20 mouse cellular contexts compared by ENCODE assay signal in genomic region chr3:96772949-96773348, GRCm38 (mm10). TPM values are rescaled to one million over a fixed set of nuclear protein-coding genes. Genes with fewer than 3 reads are reported as not detected.
DNase-seq lines count a peak whose midpoint lies in the region; ATAC-seq and TF ChIP-seq lines count a peak whose summit lies in the region.
"Had no signal": no experiment of that assay in that cellular context is flagged by ENCODE, and none has a peak within 500 bp of the region (broad histone marks: within the 10 kb centered on the region; RNA-seq: fewer than 3 reads in every experiment).

No protein-coding gene starts in this region.

- WGBS in intestine, postnatal 0 days: 30% methylated on average over 1 of the region's 1 CpGs
- 34% methylated on average over 1 of the region's 1 CpGs for WGBS in intestine, embryonic 15.5 days

- TF ChIP-seq CTCF in intestine, postnatal 0 days (IDR thresholded peaks at IDR 0.05; ENCODE audit: low read depth): peak; percentile 50

- H3K9me3 ChIP-seq in intestine, postnatal 0 days (ENCODE audit: control insufficient read depth): no peaks in the 10 kb centered on the region
- no peaks in the 10 kb centered on the region for H3K9me3 ChIP-seq in intestine, embryonic 15.5 days
- H3K9me3 ChIP-seq: embryonic facial prominence, embryonic 12.5 days; forebrain, embryonic 10.5 days; hindbrain, embryonic 15.5 days; limb, embryonic 12.5 days; neural tube, embryonic 15.5 days had no signal

- DNase-seq in adrenal gland, postnatal 14 days: peak; percentile 32
- no peak for DNase-seq in adrenal gland, postnatal 25 days
- peak; percentile 22 for DNase-seq in brain, adult 2 months (ENCODE audit: low read depth, low spot score)
- DNase-seq in right cerebral cortex, postnatal 4 days: no peak
- DNase-seq: B cell, adult 2 months; cerebellum, postnatal 25 days; layer of hippocampus, adult 9-11 months; retina, postnatal 1 day had no signal

- no peak overlapping the region for H3K4me3 ChIP-seq in intestine, postnatal 0 days (ENCODE audit: low read depth, low read length)
- H3K4me3 ChIP-seq in intestine, embryonic 15.5 days (replicated peaks): no peak overlapping the region
- H3K4me3 ChIP-seq: embryonic facial prominence, embryonic 12.5 days; forebrain, embryonic 10.5 days; hindbrain, embryonic 15.5 days; limb, embryonic 12.5 days; neural tube, embryonic 15.5 days had no signal

- H3K4me2 ChIP-seq in intestine, postnatal 0 days (replicated peaks; ENCODE audit: low read depth): no peak overlapping the region
- H3K4me2 ChIP-seq in intestine, embryonic 15.5 days (replicated peaks): no peak overlapping the region
- H3K4me2 ChIP-seq: embryonic facial prominence, embryonic 12.5 days; heart, embryonic 11.5 days; hindbrain, embryonic 15.5 days; limb, embryonic 12.5 days; neural tube, embryonic 15.5 days had no signal

- no peaks in the 10 kb centered on the region for H3K4me1 ChIP-seq in intestine, postnatal 0 days (replicated peaks; ENCODE audit: control insufficient read depth, insufficient read depth, low read length)
- H3K4me1 ChIP-seq in intestine, embryonic 15.5 days (replicated peaks): no peaks in the 10 kb centered on the region
- H3K4me1 ChIP-seq: embryonic facial prominence, embryonic 12.5 days; forebrain, embryonic 10.5 days; hindbrain, embryonic 15.5 days; limb, embryonic 12.5 days; neural tube, embryonic 15.5 days had no signal

- no peak for ATAC-seq in intestine, postnatal 0 days
- ATAC-seq in intestine, embryonic 15.5 days: no peak
- ATAC-seq in megakaryocyte progenitor cell, adult 5-6 weeks (replicated peaks; ENCODE audit: poor library complexity): peak; percentile 91
- ATAC-seq in granulocyte monocyte progenitor cell, adult 5-6 weeks (replicated peaks; ENCODE audit: poor library complexity, severe bottlenecking): no peak

- no peak overlapping the region for H3K27ac ChIP-seq in intestine, postnatal 0 days (ENCODE audit: low read depth, low read length)
- H3K27ac ChIP-seq in intestine, embryonic 15.5 days: no peak overlapping the region
- H3K27ac ChIP-seq: embryonic facial prominence, embryonic 12.5 days; forebrain, embryonic 10.5 days; hindbrain, embryonic 15.5 days; limb, embryonic 12.5 days; neural tube, embryonic 15.5 days had no signal

- peaks cover 3% of the 10 kb centered on the region; the same call in 1 of the 2 replicates for H3K36me3 ChIP-seq in intestine, postnatal 0 days (ENCODE audit: control insufficient read depth, insufficient read depth)
- H3K36me3 ChIP-seq in intestine, embryonic 15.5 days: no peaks in the 10 kb centered on the region

- H3K27me3 ChIP-seq in intestine, postnatal 0 days (replicated peaks; ENCODE audit: control insufficient read depth, insufficient read depth, low read length): no peaks in the 10 kb centered on the region
- no peaks in the 10 kb centered on the region for H3K27me3 ChIP-seq in intestine, embryonic 15.5 days (replicated peaks)
- H3K27me3 ChIP-seq: embryonic facial prominence, embryonic 12.5 days; hindbrain, embryonic 15.5 days; limb, embryonic 12.5 days; neural tube, embryonic 15.5 days had no signal

- no peak overlapping the region for H3K9ac ChIP-seq in intestine, postnatal 0 days (ENCODE audit: low read depth, low read length)
- H3K9ac ChIP-seq in intestine, embryonic 15.5 days: no peak overlapping the region
- H3K9ac ChIP-seq: embryonic facial prominence, embryonic 12.5 days; hindbrain, embryonic 15.5 days; limb, embryonic 12.5 days; neural tube, embryonic 15.5 days had no signal

RNA-seq across cellular contexts. Expression of gene Rnf115, which starts 45.5 kb away (rescaled TPM):
- 33.5 and 34.2 TPM in 2 replicates for total RNA-seq in adrenal gland, postnatal 14 days (2021)
- total RNA-seq in adrenal gland, postnatal 25 days (2021): 36.7 and 37.2 TPM in 2 replicates
- 58.7 and 61.6 TPM in 2 replicates for polyA plus RNA-seq in intestine, postnatal 0 days (2015; fragmentation: Nextera tagmentation; extraction: Ambion mirVana)
- polyA plus RNA-seq in intestine, embryonic 15.5 days (2015; fragmentation: Nextera tagmentation; extraction: Ambion mirVana): 41.6 and 46.1 TPM in 2 replicates
- 71.4 and 76.5 TPM in 2 replicates for total RNA-seq in megakaryocyte progenitor cell, adult 5-6 weeks (2015)
- 70.7 and 81.6 TPM in 2 replicates for total RNA-seq in megakaryocyte progenitor cell, adult 5-6 weeks (2017)
- total RNA-seq in granulocyte monocyte progenitor cell, adult 5-6 weeks (2014; fragmentation: Nextera tagmentation): 41.1 and 65.6 TPM in 2 replicates
- total RNA-seq in granulocyte monocyte progenitor cell, adult 5-6 weeks (2017): 55.3 and 71.5 TPM in 2 replicates

RNA-seq across cellular contexts. Expression of gene Polr3c, which starts 45.5 kb away (rescaled TPM):
- total RNA-seq in adrenal gland, postnatal 14 days (2021): 26.4 and 33.4 TPM in 2 replicates
- total RNA-seq in adrenal gland, postnatal 25 days (2021): 27.5 and 32.4 TPM in 2 replicates
- 19.7 and 20.5 TPM in 2 replicates for polyA plus RNA-seq in intestine, postnatal 0 days (2015; fragmentation: Nextera tagmentation; extraction: Ambion mirVana)
- polyA plus RNA-seq in intestine, embryonic 15.5 days (2015; fragmentation: Nextera tagmentation; extraction: Ambion mirVana): 36.5 and 39.3 TPM in 2 replicates
- total RNA-seq in megakaryocyte progenitor cell, adult 5-6 weeks (2015): 31.2 and 35.2 TPM in 2 replicates
- 19.8 and 27.7 TPM in 2 replicates for total RNA-seq in megakaryocyte progenitor cell, adult 5-6 weeks (2017)
- total RNA-seq in granulocyte monocyte progenitor cell, adult 5-6 weeks (2014; fragmentation: Nextera tagmentation): 30.8 and 38.8 TPM in 2 replicates
- total RNA-seq in granulocyte monocyte progenitor cell, adult 5-6 weeks (2017): 22.4 and 22.5 TPM in 2 replicates

RNA-seq across cellular contexts. Expression of gene Pdzk1, which starts 56.1 kb away (rescaled TPM):
- total RNA-seq in adrenal gland, postnatal 14 days (2021): 0.26 and 4.2 TPM in 2 replicates
- 1.00 TPM in 1 of 2 replicates, not detected in the other for total RNA-seq in adrenal gland, postnatal 25 days (2021)
- polyA plus RNA-seq in intestine, postnatal 0 days (2015; fragmentation: Nextera tagmentation; extraction: Ambion mirVana): 224 and 258 TPM in 2 replicates
- polyA plus RNA-seq in intestine, embryonic 15.5 days (2015; fragmentation: Nextera tagmentation; extraction: Ambion mirVana): 16.0 and 19.9 TPM in 2 replicates
- total RNA-seq in megakaryocyte progenitor cell, adult 5-6 weeks (2015): not detected in 2 replicates
- total RNA-seq in megakaryocyte progenitor cell, adult 5-6 weeks (2017): not detected in 2 replicates
- not detected in 2 replicates for total RNA-seq in granulocyte monocyte progenitor cell, adult 5-6 weeks (2014; fragmentation: Nextera tagmentation)
- total RNA-seq in granulocyte monocyte progenitor cell, adult 5-6 weeks (2017): not detected in 2 replicates
- polyA plus RNA-seq: embryonic facial prominence, embryonic 12.5 days; forebrain, embryonic 10.5 days; limb, embryonic 12.5 days; lung, embryonic 16.5 days had no signal

RNA-seq across cellular contexts. Expression of gene Cd160, which starts 56.2 kb away (rescaled TPM):
- not detected in 2 replicates for total RNA-seq in adrenal gland, postnatal 14 days (2021)
- total RNA-seq in adrenal gland, postnatal 25 days (2021): not detected in 2 replicates
- polyA plus RNA-seq in intestine, postnatal 0 days (2015; fragmentation: Nextera tagmentation; extraction: Ambion mirVana): 0.66 and 0.84 TPM in 2 replicates
- polyA plus RNA-seq in intestine, embryonic 15.5 days (2015; fragmentation: Nextera tagmentation; extraction: Ambion mirVana): 1.1 and 1.4 TPM in 2 replicates
- total RNA-seq in megakaryocyte progenitor cell, adult 5-6 weeks (2015): 0.98 and 2.1 TPM in 2 replicates
- 0.57 TPM in 1 of 2 replicates, not detected in the other for total RNA-seq in megakaryocyte progenitor cell, adult 5-6 weeks (2017)
- not detected in 2 replicates for total RNA-seq in granulocyte monocyte progenitor cell, adult 5-6 weeks (2014; fragmentation: Nextera tagmentation)
- 0.62 and 1.9 TPM in 2 replicates for total RNA-seq in granulocyte monocyte progenitor cell, adult 5-6 weeks (2017)
- polyA plus RNA-seq: testis, adult 2 months had no signal

Comparison
In these comparisons a context has a peak if more than half of its experiments do, and no peak if none do; other contexts are left out.
1. DNase-seq: peak in adrenal gland, postnatal 14 days (single experiment) and brain, adult 2 months (single experiment); none in adrenal gland, postnatal 25 days (single experiment) and right cerebral cortex, postnatal 4 days (single experiment).